Mouse (Mus musculus) spleen, adult 2 months (tissue): ENCODE results near the gene 4933427D14Rik.

Experiments
- CTCF ChIP-seq: fragments of 200-500 bp; IDR thresholded peaks from 2 replicates; pipeline ENCODE4 v1.5.1; 2011; ENCODE audit warnings: mild to moderate bottlenecking, inconsistent platforms; ENCODE audit not compliant: insufficient read depth, insufficient read length, insufficient replicate concordance; ENCODE audit errors: extremely low read depth
- POLR2A ChIP-seq: fragments of 200-500 bp; IDR thresholded peaks from 2 replicates; pipeline ENCODE4 v1.6.1; 2011; ENCODE audit warnings: low read depth, low read length, inconsistent platforms

DNA sequence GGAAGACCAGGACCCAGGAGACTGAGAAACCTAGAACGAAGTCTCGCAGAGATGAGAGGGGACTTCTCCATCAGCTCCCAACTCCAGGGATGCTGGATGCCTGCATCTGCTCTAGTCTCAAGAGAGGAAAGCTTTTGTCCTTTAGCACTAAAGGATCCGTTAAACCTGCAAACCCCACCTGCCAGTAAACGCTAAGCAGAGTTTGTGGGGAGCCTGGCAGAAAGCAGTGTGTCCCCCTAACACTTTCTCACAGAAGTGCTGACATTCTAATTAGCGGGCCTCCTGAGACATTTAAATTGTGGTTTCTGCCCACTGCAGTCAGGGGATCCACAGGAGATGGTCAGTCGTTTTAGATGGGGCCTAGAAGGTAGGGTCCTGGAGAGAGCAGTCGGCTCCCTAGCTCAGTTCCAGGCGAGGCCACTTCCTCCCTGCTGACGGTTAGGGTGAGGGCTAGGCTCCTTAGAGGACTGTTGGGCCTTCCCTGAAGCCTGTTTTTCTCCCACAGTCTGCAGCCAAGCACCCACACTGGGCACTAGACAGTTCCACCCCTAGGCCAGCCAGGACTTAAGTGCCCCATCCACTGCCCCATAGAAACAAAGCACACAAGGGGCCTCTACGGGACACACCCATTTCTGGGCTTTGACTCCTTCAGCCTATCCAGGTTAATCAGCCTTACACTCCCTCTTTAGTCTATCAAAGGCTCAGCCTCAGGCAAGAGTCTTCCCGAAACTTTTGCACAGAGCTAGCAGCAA, 70.9 kb downstream of the 4933427D14Rik start:
- TF ChIP-seq POLR2A (no peak), CTCF (no peak)
